Mouse (Mus musculus): Measurements from ENCODE around the gene Wdr46.

DNA sequence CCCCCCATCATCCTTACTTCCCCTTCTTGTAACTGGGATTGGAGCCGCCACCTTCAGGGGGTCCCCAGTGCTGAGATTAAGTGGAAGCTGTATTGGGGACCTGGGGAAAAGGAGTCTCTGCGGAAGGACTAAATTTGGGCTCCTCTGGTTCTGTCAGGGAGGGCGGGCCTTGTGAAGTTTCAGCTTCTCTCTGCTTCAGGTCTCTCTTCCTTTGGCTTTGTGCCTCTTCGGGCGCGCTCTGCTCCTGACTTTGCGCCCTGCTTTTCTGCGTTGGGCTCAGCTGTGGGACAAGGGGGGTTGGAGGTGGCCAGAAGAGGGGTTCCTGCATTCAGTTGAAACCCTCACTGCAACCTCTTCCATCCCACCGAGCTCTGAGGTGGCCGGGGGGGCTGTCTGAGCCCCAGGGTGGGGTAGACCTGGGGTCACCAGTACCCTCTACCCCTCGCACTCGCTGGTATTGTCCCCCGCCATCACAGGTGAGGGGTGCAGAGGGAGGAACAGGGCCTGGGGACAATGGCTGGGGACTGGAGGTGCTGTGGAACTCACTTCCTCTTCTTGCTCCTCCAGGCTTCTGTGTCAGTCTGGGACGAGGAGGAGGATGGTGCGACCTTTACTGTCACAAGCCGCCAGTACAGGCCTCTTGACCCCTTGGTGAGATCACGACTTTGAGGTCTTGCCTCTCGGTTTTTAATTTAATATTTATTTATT, 9.1 kb upstream of the Wdr46 start:
- TF ChIP-seq CTCF (IDR thresholded peaks at IDR 0.05), result no peak
- no peak for TF ChIP-seq POLR2A (IDR thresholded peaks at IDR 0.05; ENCODE audit: insufficient read depth, low read depth, low read length)
- TF ChIP-seq EP300 (IDR thresholded peaks at IDR 0.05; ENCODE audit: insufficient read depth, low read depth, low read length), result no peak

Measured in heart, adult 2 months (tissue).